8 mouse cellular contexts compared by ENCODE assay signal in the genomic region with DNA sequence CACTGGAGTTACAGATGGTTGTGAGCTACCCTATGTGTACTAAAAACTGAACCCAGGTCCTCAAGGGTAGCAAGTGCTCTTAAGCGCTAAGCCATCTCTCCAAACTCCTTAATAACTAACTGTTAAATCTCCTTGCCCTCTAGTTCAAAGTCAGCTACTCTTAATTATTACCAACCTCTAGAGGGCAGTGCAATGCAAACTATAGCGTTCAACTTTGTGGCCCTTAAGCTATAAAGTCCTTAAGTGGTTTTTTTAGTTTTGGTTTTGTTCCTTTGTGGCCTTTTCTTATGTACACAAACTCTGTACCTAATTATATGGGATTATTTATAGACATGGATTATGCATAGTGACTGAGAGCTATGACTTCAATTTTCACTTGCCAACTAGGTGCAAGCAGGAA. TPM values are rescaled to one million over a fixed set of nuclear protein-coding genes. Genes with fewer than 3 reads are reported as not detected.
A peak's percentile ranks its signal among the peaks of the same experiment; 100 is the strongest.
DNase-seq lines count a peak whose midpoint lies in the region; TF ChIP-seq lines count a peak whose summit lies in the region.

No protein-coding gene starts in this region.

- peak; percentile 11 to 21 for DNase-seq in cerebellum, adult 18-20 months
- DNase-seq in cerebellum, postnatal 36 days = no peak
- no peak for DNase-seq in left cerebral cortex, adult 2 months (ENCODE audit: extremely low spot score in 1 of 2, low spot score in 2 of 2)
- DNase-seq in left cerebral cortex, postnatal 10 days (ENCODE audit: extremely low spot score in 1 of 2, low spot score in 2 of 2) = no peak
- peak; percentile 16 for DNase-seq in WW6 (ENCODE audit: low read depth, low spot score)
- peak; percentile 54 to 66 for DNase-seq in heart, postnatal 10 days
- peak; percentile 59 for DNase-seq in mesoderm, embryonic 11.5 days (ENCODE audit: low read depth, low spot score)
- no peak for DNase-seq in ovary, postnatal 10 days (ENCODE audit: low spot score)

- no peak overlapping the region for H3K4me3 ChIP-seq in left cerebral cortex, adult 2 months

- H3K27ac ChIP-seq in left cerebral cortex, adult 2 months = no peak overlapping the region

- TF ChIP-seq CTCF in left cerebral cortex, adult 2 months (IDR thresholded peaks at IDR 0.05) = peak; percentile 75

- intact Hi-C loops in left cerebral cortex, adult 2 months (cut with DNase I) = loop anchor here (5.0 kb wide), 4 partner anchors 90 to 420 kb away; no protein-coding TSS in a partner anchor
- intact Hi-C loops in left cerebral cortex, postnatal 10 days (cut with DNase I) = loop anchor here (10.0 kb wide), 1 partner anchor 317 kb away; no protein-coding TSS in a partner anchor
- intact Hi-C loops in heart, postnatal 10 days (cut with DNase I) = loop anchor here (2.0 to 10.0 kb wide), 3 partner anchors 90 to 417 kb away; a partner anchor contains a TSS

RNA-seq across cellular contexts. Expression of a gene that starts 27.5 kb away (rescaled TPM):
- 10 to 100 TPM in 1 of 2 experiments, 1 to 10 TPM in 1; 7.7 to 10.2 TPM for total RNA-seq in left cerebral cortex, adult 2 months (2021)
- 1 to 10 TPM; 4.0 to 4.2 TPM for total RNA-seq in left cerebral cortex, postnatal 10 days (2021)
- under 1 TPM in 1 of 2 experiments, not detected in 1; 0.07 TPM for total RNA-seq in heart, postnatal 10 days (2021)

RNA-seq across cellular contexts. Expression of a gene that starts 41.2 kb away (rescaled TPM):
- total RNA-seq in left cerebral cortex, adult 2 months (2021) = 10 to 100 TPM; 75.8 to 83.6 TPM
- total RNA-seq in left cerebral cortex, postnatal 10 days (2021) = 10 to 100 TPM; 47.3 to 49.8 TPM
- total RNA-seq in heart, postnatal 10 days (2021) = 10 to 100 TPM; 41.4 to 46.1 TPM

RNA-seq across cellular contexts. Expression of a gene that starts 53.4 kb away (rescaled TPM):
- total RNA-seq in left cerebral cortex, adult 2 months (2021) = 10 to 100 TPM; 69.9 to 70.1 TPM
- 10 to 100 TPM; 43.6 to 51.7 TPM for total RNA-seq in left cerebral cortex, postnatal 10 days (2021)
- total RNA-seq in heart, postnatal 10 days (2021) = 10 to 100 TPM; 33.5 to 33.9 TPM

Comparison
In these comparisons a context has a peak if more than half of its experiments do, and no peak if none do; other contexts are left out.
1. DNase-seq: peak in cerebellum, adult 18-20 months (2 of 2), WW6 (single experiment), heart, postnatal 10 days (2 of 2) and mesoderm, embryonic 11.5 days (single experiment); none in cerebellum, postnatal 36 days (0 of 2), left cerebral cortex, adult 2 months (0 of 2), left cerebral cortex, postnatal 10 days (0 of 2) and ovary, postnatal 10 days (single experiment).
2. RNA of a gene that starts 27.5 kb away (total RNA-seq): 7.7 to 10.2 TPM in left cerebral cortex, adult 2 months and 4.0 to 4.2 TPM in left cerebral cortex, postnatal 10 days; 0.07 TPM in heart, postnatal 10 days; every median in the first group is over 4 times any median in the second.